Mouse (Mus musculus) megakaryocyte, embryonic 14.5 days (primary cell): Measurements from ENCODE around the gene Men1.

Source experiments
- FLI1 ChIP-seq: IDR thresholded peaks from 2 replicates; pipeline ENCODE4 v1.6.1; 2012; ENCODE audit warnings: low read length, inconsistent platforms, mixed read lengths
- GATA1 ChIP-seq: IDR thresholded peaks from 3 replicates; pipeline ENCODE4 v1.6.1; 2012; ENCODE audit warnings: mixed read lengths, low read length, inconsistent platforms, borderline replicate concordance

GRCm38 (mm10) chr19:6361291-6361690, 26.5 kb downstream of the Men1 start:
- TF ChIP-seq FLI1, result no peak
- no peak for TF ChIP-seq GATA1
